Mouse (Mus musculus) olfactory bulb, adult 2 months (tissue): ENCODE results near the gene Pde6h. TPM values are rescaled to one million over a fixed set of nuclear protein-coding genes. Genes with fewer than 3 reads are reported as not detected.

Source experiments
- H3K27ac ChIP-seq: fragments of 200-500 bp; 2 replicates; pipeline ENCODE4 v1.5.1; 2012; ENCODE audit warnings: low read depth, low read length; ENCODE audit not compliant: insufficient read depth
- H3K4me1 ChIP-seq: fragments of 200-500 bp; 2 replicates; pipeline ENCODE4 v1.6.1; 2012; ENCODE audit warnings: low read length; ENCODE audit not compliant: control insufficient read depth, insufficient read depth
- H3K4me3 ChIP-seq: fragments of 200-500 bp; 2 replicates; pipeline ENCODE4 v1.5.1; 2012; ENCODE audit warnings: mild to moderate bottlenecking, low read depth, low read length, moderate library complexity; ENCODE audit not compliant: insufficient read depth
- CTCF ChIP-seq: fragments of 200-500 bp; IDR thresholded peaks from 2 replicates; pipeline ENCODE4 v1.5.1; 2012; ENCODE audit warnings: low read depth, mild to moderate bottlenecking, low read length, moderate library complexity; ENCODE audit not compliant: insufficient read depth
- POLR2A ChIP-seq: fragments of 200-500 bp; IDR thresholded peaks from 2 replicates; pipeline ENCODE4 v1.6.1; 2012; ENCODE audit warnings: mild to moderate bottlenecking, low read depth, low read length, moderate library complexity; ENCODE audit not compliant: insufficient read depth
- WGBS: fragments of 180-500 bp; shearing (Covaris S2); methylation state at CpG from one replicate; pipeline ENCODE4 v1.1.7; 2018; 5-methylcytosine and 5-hydroxymethylcytosine counted together
- polyA plus RNA-seq: library from polyadenylated mRNA; stranded (reverse); fragments of >200 nt; gene quantifications from 2 replicates; pipeline ENCODE4 v1.2.4, GENCODE M21; 2012; ENCODE audit warnings: low replicate concordance; ENCODE audit not compliant: missing spikeins, insufficient read depth, insufficient read length

The Pde6h gene
- polyA plus RNA-seq, 1 experiment: not detected

DNA sequence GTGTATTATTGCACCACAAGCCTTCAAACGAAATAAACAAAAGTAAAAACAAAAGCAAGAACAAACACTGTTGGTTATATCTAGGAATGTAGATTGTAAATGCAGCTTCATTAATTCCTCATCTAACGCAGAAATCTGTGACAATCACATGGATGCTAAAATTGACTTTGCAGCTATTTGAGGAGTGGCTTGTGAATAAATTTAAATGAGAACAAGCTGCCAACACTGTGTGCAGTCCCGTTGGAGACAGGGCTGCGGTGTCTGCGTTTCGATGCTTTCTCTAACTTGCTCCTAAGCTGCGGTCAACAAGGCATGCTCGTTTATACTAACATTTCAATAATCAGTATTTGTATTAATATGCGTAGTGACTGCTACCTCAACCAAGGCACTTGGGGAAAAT, 18.6 kb downstream of the Pde6h start:
- TF ChIP-seq POLR2A (no peak), CTCF (no peak)
- no peak overlapping the region for H3K27ac ChIP-seq
- no peak overlapping the region for H3K4me3 ChIP-seq
- H3K4me1 ChIP-seq: peaks cover 6% of the 10 kb centered on the region
- 59% methylated on average over 9 of the region's 9 CpGs for WGBS

DNA sequence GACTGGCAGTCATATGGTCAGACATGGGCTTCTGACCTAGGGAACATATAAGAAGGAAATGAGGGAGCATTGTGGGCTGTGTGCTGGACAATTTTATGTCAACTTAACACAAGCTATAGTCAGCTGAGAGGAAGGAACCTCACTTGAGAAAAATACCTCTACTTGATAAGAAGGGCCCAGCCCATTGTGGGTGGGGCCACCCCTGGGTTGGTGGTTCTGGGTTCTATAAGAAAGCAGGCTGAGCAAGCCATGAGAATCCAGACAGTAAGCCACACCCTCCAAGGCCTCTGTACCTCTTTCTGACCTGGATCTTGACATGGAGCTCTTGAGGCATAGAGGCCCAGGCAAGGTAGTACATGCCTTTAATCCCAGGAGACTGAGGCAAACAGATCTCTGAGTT, 19.8 kb downstream of the Pde6h start:
- Histone ChIP-seq H3K4me1 (peaks cover 6% of the 10 kb centered on the region), H3K4me3 (no peak overlapping the region), H3K27ac (no peak overlapping the region)
- no peak for TF ChIP-seq CTCF
- TF ChIP-seq POLR2A: no peak

DNA sequence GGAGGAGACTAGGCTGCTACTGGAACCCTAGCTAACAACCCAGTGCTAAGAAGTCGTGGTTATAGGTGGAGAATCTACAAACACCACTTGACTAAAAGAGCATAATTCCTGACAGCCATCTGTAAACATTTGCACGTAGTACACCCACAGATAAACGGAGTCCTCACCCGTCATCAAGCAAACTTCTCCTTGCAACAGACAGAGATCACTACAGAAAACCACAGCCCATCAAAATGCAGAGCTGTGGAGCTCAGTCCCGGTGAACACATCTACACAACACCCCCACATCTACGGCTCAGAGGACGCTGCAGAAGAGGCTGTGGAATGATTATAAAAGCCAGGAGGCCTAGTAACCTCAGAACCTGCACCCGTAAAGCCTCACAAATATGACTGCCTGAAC, 20.9 kb downstream of the Pde6h start:
- no peak overlapping the region for H3K4me3 ChIP-seq
- H3K27ac ChIP-seq: no peak overlapping the region
- peaks cover 2% of the 10 kb centered on the region; the same call in 1 of the 2 replicates for H3K4me1 ChIP-seq
- 85% methylated on average over 8 of the region's 8 CpGs for WGBS
- TF ChIP-seq POLR2A: no peak
- TF ChIP-seq CTCF: no peak

DNA sequence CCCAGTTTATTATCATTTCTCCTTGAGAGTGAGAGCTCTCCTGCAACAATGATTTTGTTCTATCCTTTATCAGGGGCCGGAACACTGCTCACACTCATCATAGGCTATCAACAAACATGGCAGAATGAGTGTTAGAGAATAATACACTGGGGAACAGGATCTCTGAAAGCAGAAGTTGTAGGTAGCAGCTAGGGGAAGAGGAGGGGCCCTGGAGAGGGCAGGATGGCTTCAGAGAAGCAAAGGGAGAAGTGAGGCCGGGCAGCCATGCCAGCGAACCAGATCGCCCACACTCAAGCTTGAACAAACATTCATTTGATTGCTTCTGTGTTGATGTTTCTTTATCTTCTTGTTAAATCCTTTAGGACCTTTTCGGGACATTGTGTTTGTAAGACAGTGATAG, 22.6 kb downstream of the Pde6h start:
- no peak for TF ChIP-seq POLR2A
- no peak for TF ChIP-seq CTCF
- no peak overlapping the region for H3K4me3 ChIP-seq
- 86% methylated on average over 5 of the region's 5 CpGs for WGBS

DNA sequence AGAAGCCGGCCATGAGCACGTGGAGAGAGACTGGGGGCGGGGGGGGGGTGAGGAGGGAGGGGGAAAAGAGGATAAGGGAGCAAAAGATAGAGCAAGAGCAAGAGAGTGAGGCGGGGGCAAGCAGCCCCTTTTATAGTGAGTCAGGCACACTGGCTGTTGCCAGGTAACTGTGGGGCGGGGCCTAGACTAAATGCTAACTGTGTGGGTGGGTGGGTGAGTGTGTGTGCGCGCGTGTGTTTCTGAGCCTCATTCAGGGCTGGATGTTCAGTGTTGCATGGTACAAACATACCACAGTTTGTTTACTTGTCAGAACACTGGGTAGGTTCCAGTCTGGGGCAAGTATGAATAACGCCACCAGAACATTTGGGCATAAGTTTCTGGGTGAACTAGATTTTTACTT, 23.3 kb downstream of the Pde6h start:
- WGBS: 26% methylated on average over 9 of the region's 9 CpGs
- Histone ChIP-seq H3K4me3 (no peak overlapping the region), H3K27ac (no peak overlapping the region), H3K4me1 (peaks cover 2% of the 10 kb centered on the region; the same call in 1 of the 2 replicates)
- TF ChIP-seq POLR2A (no peak), CTCF (no peak)

More for the DNA sequence above, 22.6 kb downstream of the Pde6h start:
- H3K4me1 ChIP-seq: peaks cover 2% of the 10 kb centered on the region; the same call in 1 of the 2 replicates
- H3K27ac ChIP-seq: no peak overlapping the region

DNA sequence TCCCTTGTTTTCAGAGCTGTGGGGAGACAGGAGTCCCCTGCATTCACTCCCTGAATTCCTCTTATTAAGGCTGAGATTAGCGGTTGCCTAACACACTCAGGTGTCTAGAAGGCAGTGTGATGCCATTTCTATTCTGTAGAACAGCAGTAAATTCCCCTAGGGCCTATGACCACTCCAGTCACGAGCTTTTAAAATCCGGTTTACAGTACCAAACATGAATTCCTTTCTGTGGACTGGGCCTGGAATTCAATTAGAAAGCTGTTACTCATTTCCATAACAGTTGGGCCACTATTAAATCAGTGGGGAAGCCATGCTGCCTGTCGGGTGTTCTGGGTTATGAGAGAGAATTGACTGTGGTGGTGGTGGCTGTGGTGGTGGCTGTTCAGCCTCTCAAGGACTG, 24.1 kb downstream of the Pde6h start:
- Histone ChIP-seq H3K4me1 (peaks cover 2% of the 10 kb centered on the region; the same call in 1 of the 2 replicates), H3K4me3 (no peak overlapping the region), H3K27ac (no peak overlapping the region)
- 45% methylated on average over 4 of the region's 4 CpGs for WGBS
- no peak for TF ChIP-seq POLR2A
- TF ChIP-seq CTCF: no peak

DNA sequence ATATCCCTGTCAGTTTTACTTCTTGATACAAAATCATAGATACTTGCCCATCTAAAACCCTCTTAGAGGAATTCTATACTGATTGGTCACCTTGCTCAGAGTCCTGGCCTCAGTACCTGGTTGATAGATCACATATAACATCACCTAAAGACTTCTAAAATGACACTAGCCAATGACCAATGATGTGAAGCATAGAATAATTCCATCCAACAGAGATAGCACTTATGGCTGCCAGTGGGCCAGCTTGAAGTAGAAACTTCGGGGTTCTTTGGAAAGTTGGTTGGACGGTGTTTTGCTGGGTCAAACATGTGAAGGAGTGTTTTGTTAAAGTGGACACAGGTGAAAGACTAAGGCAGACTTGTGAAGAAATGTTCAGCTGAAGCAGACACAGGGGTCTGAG, 26.5 kb downstream of the Pde6h start:
- Histone ChIP-seq H3K4me1 (peaks cover 2% of the 10 kb centered on the region; the same call in 1 of the 2 replicates), H3K4me3 (no peak overlapping the region), H3K27ac (no peak overlapping the region)
- WGBS: 94% methylated on average over 2 of the region's 2 CpGs
- TF ChIP-seq CTCF (no peak), POLR2A (no peak)

DNA sequence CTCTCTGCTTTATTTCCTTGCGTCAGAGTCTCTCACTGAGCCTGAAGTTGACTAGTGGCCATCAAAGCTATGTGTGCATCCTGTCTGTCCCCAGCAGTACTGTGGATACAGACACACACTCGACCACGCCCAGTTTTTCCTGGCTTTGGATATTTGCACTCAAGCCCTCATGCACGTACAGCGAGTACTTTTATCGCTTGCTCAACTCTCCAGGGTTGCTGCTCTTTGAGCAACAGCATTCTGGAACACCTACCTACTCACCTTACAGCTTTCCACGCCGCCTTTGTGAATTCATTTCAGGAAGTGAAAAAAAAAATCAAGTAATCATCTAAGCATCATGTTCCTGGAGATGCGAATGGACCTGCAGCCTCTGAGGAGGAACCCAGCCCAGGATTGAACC, 29.3 kb downstream of the Pde6h start:
- Histone ChIP-seq H3K27ac (no peak overlapping the region), H3K4me1 (no peaks in the 10 kb centered on the region), H3K4me3 (no peak overlapping the region)
- WGBS: 90% methylated on average over 9 of the region's 9 CpGs
- TF ChIP-seq CTCF: no peak
- TF ChIP-seq POLR2A: no peak

DNA sequence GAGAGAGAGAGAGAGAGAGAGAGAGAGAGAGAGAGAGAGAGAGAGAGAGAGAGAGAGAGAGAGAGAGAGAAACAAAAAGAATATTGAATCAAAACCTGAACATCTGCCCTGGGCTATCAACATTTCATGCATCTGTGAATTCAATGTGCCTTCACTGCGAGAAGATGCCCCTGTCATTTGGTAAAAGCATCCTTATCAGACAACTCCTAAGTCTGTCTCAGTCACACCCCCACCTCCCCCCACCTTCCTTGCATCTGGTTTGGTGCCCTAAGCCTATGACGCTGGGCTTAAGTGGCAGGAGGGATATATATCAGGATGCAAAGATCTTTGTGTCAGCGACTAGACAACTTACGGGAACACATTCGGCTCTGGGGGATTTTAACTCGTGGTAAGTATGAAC, 30.6 kb downstream of the Pde6h start:
- Histone ChIP-seq H3K4me3 (no peak overlapping the region), H3K27ac (no peak overlapping the region), H3K4me1 (no peaks in the 10 kb centered on the region)
- TF ChIP-seq POLR2A: no peak
- no peak for TF ChIP-seq CTCF
- 91% methylated on average over 6 of the region's 6 CpGs for WGBS

DNA sequence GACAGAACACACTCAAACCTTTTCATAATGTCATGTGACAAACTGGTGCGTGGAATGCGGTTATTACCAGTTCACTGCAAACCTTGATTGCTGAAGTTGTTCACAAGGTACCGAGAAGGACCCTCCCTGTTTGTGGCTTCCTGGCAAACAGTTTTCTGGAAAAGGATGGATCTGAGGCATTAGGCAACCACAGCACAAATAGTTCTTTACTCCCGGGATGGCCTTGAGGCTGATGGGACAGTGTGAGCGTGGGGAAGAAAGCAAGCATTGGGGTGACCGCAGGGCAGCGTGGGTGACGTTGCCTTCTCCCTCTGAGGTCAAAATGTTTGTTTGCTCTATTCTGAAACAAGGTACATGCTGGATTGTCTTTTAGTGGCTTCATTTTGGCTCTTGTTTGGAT, 31.1 kb downstream of the Pde6h start:
- H3K4me3 ChIP-seq: no peak overlapping the region
- H3K27ac ChIP-seq: no peak overlapping the region
- 92% methylated on average over 8 of the region's 8 CpGs for WGBS
- H3K4me1 ChIP-seq: no peaks in the 10 kb centered on the region
- TF ChIP-seq CTCF (no peak), POLR2A (no peak)
